Mouse (Mus musculus) embryonic facial prominence, embryonic 12.5 days (tissue): ENCODE measurements around the gene 9330159F19Rik. TPM values are rescaled to one million over a fixed set of nuclear protein-coding genes. Genes with fewer than 3 reads are reported as not detected.

Source experiments
- ATAC-seq: fragments of 200-750 bp; cut with Nextera tagmentation; 2 replicates; pipeline ENCODE4 v1.8.0; 2017; ENCODE audit not compliant: insufficient number of reproducible peaks, insufficient read depth, low FRiP score, low TSS enrichment
- H3K27ac ChIP-seq: fragments of 300-500 bp; sonication (generic); 2 replicates; pipeline ENCODE4 v1.5.1; 2016; ENCODE audit warnings: mild to moderate bottlenecking
- H3K27me3 ChIP-seq: fragments of 300-500 bp; sonication (generic); 2 replicates; pipeline ENCODE4 v1.6.1; 2016; ENCODE audit warnings: mild to moderate bottlenecking, moderate library complexity
- H3K36me3 ChIP-seq: fragments of 300-500 bp; sonication (generic); 2 replicates; pipeline ENCODE4 v1.6.1; 2016; ENCODE audit warnings: mild to moderate bottlenecking
- H3K4me1 ChIP-seq: fragments of 300-500 bp; sonication (generic); 2 replicates; pipeline ENCODE4 v1.6.1; 2016
- H3K4me2 ChIP-seq: fragments of 300-500 bp; sonication (generic); replicated peaks from 2 replicates; pipeline ENCODE4 v1.6.1; 2016; ENCODE audit warnings: mild to moderate bottlenecking, moderate library complexity
- H3K4me3 ChIP-seq: fragments of 300-500 bp; sonication (generic); 2 replicates; pipeline ENCODE4 v1.5.1; 2016; ENCODE audit warnings: mild to moderate bottlenecking
- H3K9ac ChIP-seq: fragments of 300-500 bp; sonication (generic); 2 replicates; pipeline ENCODE4 v1.6.1; 2016; ENCODE audit warnings: mild to moderate bottlenecking, moderate library complexity
- H3K9me3 ChIP-seq: fragments of 300-500 bp; sonication (generic); 2 replicates; pipeline ENCODE4 v1.6.1; 2016; ENCODE audit warnings: mild to moderate bottlenecking, moderate library complexity
- WGBS: fragments of 180-500 bp; shearing (Covaris S2); methylation state at CpG from one replicate; pipeline ENCODE4 v1.1.7; 2016; 5-methylcytosine and 5-hydroxymethylcytosine counted together
- polyA plus RNA-seq: library from polyadenylated mRNA; unstranded; fragments of >200 nt; fragmentation: Nextera tagmentation; extraction: Ambion mirVana; gene quantifications from 2 replicates; pipeline ENCODE4 v1.2.1, GENCODE M21; 2016

9330159F19Rik gene
- polyA plus RNA-seq, 1 experiment from 2014 or later: 1.3 TPM

- Histone ChIP-seq H3K4me2 (no peak overlapping the region), H3K27ac (no peak overlapping the region), H3K9me3 (peaks cover 8% of the 10 kb centered on the region; the same call in 1 of the 2 replicates), H3K9ac (no peak overlapping the region), H3K4me3 (no peak overlapping the region), H3K4me1 (no peaks in the 10 kb centered on the region), H3K27me3 (no peaks in the 10 kb centered on the region), H3K36me3 (peaks cover 8% of the 10 kb centered on the region; the same call in 1 of the 2 replicates)
- ATAC-seq: no peak
- WGBS: 83% methylated on average over 1 of the region's 1 CpGs
Observed at GRCm38 (mm10) chr10:29200609-29201008, 10.8 kb upstream of the 9330159F19Rik start.

- no peak overlapping the region for H3K4me3 ChIP-seq
- H3K36me3 ChIP-seq: no peaks in the 10 kb centered on the region
- H3K27ac ChIP-seq: no peak overlapping the region
- no peaks in the 10 kb centered on the region for H3K9me3 ChIP-seq
- H3K27me3 ChIP-seq: no peaks in the 10 kb centered on the region
- H3K4me1 ChIP-seq: 0 out of 2 replicates have a peak, but pooled peaks cover 5% of the 10 kb centered on the region
- H3K4me2 ChIP-seq: no peak overlapping the region
- ATAC-seq: no peak
- H3K9ac ChIP-seq: no peak overlapping the region
Observed at GRCm38 (mm10) chr10:29206730-29207129, 4.7 kb upstream of the 9330159F19Rik start.

GRCm38 (mm10) chr10:29208735-29209134 is 2.7 kb upstream of the 9330159F19Rik start:
- Histone ChIP-seq H3K27me3 (no peaks in the 10 kb centered on the region), H3K4me2 (no peak overlapping the region), H3K9me3 (no peaks in the 10 kb centered on the region), H3K4me1 (0 out of 2 replicates have a peak, but pooled peaks cover 5% of the 10 kb centered on the region), H3K4me3 (no peak overlapping the region), H3K36me3 (no peaks in the 10 kb centered on the region), H3K27ac (no peak overlapping the region), H3K9ac (no peak overlapping the region)
- 33% methylated on average over 3 of the region's 3 CpGs for WGBS
- ATAC-seq: no peak

GRCm38 (mm10) chr10:29213534-29214100 is 2.2 kb downstream of the 9330159F19Rik start:
- 0 out of 2 replicates have a peak, but pooled peaks cover 5% of the 10 kb centered on the region for H3K4me1 ChIP-seq
- H3K4me3 ChIP-seq: no peak overlapping the region
- H3K36me3 ChIP-seq: no peaks in the 10 kb centered on the region
- 38% methylated on average over 3 of the region's 3 CpGs for WGBS
- no peaks in the 10 kb centered on the region for H3K27me3 ChIP-seq
- H3K27ac ChIP-seq: no peak overlapping the region
- no peaks in the 10 kb centered on the region for H3K9me3 ChIP-seq
- H3K9ac ChIP-seq: no peak overlapping the region
- ATAC-seq: no peak
- H3K4me2 ChIP-seq: no peak overlapping the region

- Histone ChIP-seq H3K4me3 (no peak overlapping the region), H3K27me3 (no peaks in the 10 kb centered on the region), H3K9ac (no peak overlapping the region), H3K4me1 (no peaks in the 10 kb centered on the region), H3K9me3 (no peaks in the 10 kb centered on the region), H3K36me3 (no peaks in the 10 kb centered on the region), H3K4me2 (no peak overlapping the region), H3K27ac (no peak overlapping the region)
- ATAC-seq: no peak
- 90% methylated on average over 1 of the region's 1 CpGs for WGBS
Observed at GRCm38 (mm10) chr10:29216957-29217356, 5.6 kb downstream of the 9330159F19Rik start.

- WGBS: 57% methylated on average over 2 of the region's 2 CpGs
- no peak overlapping the region for H3K4me3 ChIP-seq
- H3K4me2 ChIP-seq: no peak overlapping the region
- no peaks in the 10 kb centered on the region for H3K9me3 ChIP-seq
- H3K4me1 ChIP-seq: no peaks in the 10 kb centered on the region
- H3K9ac ChIP-seq: no peak overlapping the region
- H3K27ac ChIP-seq: no peak overlapping the region
- no peaks in the 10 kb centered on the region for H3K27me3 ChIP-seq
- no peak for ATAC-seq
- H3K36me3 ChIP-seq: no peaks in the 10 kb centered on the region
Observed at GRCm38 (mm10) chr10:29217451-29217850, 6.0 kb downstream of the 9330159F19Rik start.

GRCm38 (mm10) chr10:29225329-29225728 is 13.9 kb downstream of the 9330159F19Rik start:
- ATAC-seq: no peak
- H3K4me2 ChIP-seq: no peak overlapping the region

GRCm38 (mm10) chr10:29231208-29231607 is 19.8 kb downstream of the 9330159F19Rik start:
- Histone ChIP-seq H3K4me1 (no peaks in the 10 kb centered on the region), H3K27me3 (no peaks in the 10 kb centered on the region), H3K9ac (no peak overlapping the region), H3K27ac (no peak overlapping the region), H3K36me3 (no peaks in the 10 kb centered on the region), H3K9me3 (no peaks in the 10 kb centered on the region), H3K4me3 (no peak overlapping the region), H3K4me2 (no peak overlapping the region)
- 93% methylated on average over 2 of the region's 2 CpGs for WGBS
- no peak for ATAC-seq

More at GRCm38 (mm10) chr10:29225329-29225728, 13.9 kb downstream of the 9330159F19Rik start:
- H3K9ac ChIP-seq: no peak overlapping the region
- H3K27me3 ChIP-seq: no peaks in the 10 kb centered on the region
- no peaks in the 10 kb centered on the region for H3K9me3 ChIP-seq
- H3K4me1 ChIP-seq: no peaks in the 10 kb centered on the region
- 83% methylated on average over 4 of the region's 4 CpGs for WGBS
- H3K4me3 ChIP-seq: no peak overlapping the region
- no peak overlapping the region for H3K27ac ChIP-seq
- H3K36me3 ChIP-seq: no peaks in the 10 kb centered on the region

Other genes with a start within 250 kb of the 9330159F19Rik start
- gene 2310057J18Rik, start 225.3 kb upstream of the 9330159F19Rik start, polyA plus RNA-seq: not detected in 2 replicates
- 7.7 and 10.2 TPM in 2 replicates for gene Soga3, start 67.8 kb upstream of the 9330159F19Rik start, polyA plus RNA-seq
- gene Gm49353, start 12.7 kb upstream of the 9330159F19Rik start, polyA plus RNA-seq: 0.61 and 2.0 TPM in 2 replicates
- 17.2 and 19.7 TPM in 2 replicates for gene Echdc1, start 101.6 kb downstream of the 9330159F19Rik start, polyA plus RNA-seq
- 49.6 and 51.9 TPM in 2 replicates for gene Rnf146, start 150.8 kb downstream of the 9330159F19Rik start, polyA plus RNA-seq